Mouse (Mus musculus): ENCODE data around the gene Slc47a1. TPM values are rescaled to one million over a fixed set of nuclear protein-coding genes. Genes with fewer than 3 reads are reported as not detected.
"Not testable (repeated sequence)": the region's sequence is repeated elsewhere in the genome, so short reads cannot be mapped to it uniquely, and the experiment has no call there.

Slc47a1 gene
- polyA plus RNA-seq, 1 experiment = 1.1 TPM

DNA sequence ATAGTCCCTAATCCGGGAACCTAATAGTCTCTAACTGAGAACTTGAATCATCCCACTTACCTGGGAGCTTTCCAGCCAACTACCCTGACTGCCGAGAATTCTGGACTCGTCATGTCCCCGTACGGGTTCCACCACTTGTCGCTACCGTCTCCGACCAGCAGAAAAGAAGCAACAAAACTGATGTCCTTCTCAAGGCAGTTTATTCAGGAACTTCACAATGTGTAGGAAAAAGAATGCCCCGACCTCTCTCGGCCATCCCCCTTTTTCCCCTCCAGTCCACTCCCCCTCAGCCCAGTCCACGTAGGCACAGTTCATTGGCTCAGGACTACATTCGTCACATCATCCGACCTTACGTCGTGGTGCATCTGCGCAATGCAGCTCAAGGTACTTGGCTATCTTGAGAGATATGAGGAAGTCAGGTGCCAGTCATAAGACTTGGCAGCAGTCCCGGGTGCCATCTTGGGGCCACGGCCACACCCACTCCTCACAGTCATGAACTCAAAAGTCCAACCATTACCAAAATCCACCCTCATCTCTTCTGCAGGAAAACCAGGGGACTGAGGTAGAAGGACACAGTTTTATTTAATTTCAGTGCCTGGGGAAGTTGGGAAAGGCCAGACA lies 19.4 kb upstream of the Slc47a1 start:
- H3K4me3 ChIP-seq (ENCODE audit: insufficient read depth, low read depth, low read length); H3K27ac ChIP-seq (replicated peaks; ENCODE audit: low read depth, low read length); H3K4me1 ChIP-seq (ENCODE audit: control insufficient read depth, insufficient read depth, insufficient read length, low read length): not testable (repeated sequence)

GRCm38 (mm10) chr11:61388936-61389335 lies 10.8 kb upstream of the Slc47a1 start:
- Histone ChIP-seq H3K27ac (replicated peaks; ENCODE audit: low read depth, low read length) (no peak overlapping the region), H3K4me1 (ENCODE audit: control insufficient read depth, insufficient read depth, insufficient read length, low read length) (no peaks in the 10 kb centered on the region), H3K4me3 (ENCODE audit: insufficient read depth, low read depth, low read length) (no peak overlapping the region)

DNA sequence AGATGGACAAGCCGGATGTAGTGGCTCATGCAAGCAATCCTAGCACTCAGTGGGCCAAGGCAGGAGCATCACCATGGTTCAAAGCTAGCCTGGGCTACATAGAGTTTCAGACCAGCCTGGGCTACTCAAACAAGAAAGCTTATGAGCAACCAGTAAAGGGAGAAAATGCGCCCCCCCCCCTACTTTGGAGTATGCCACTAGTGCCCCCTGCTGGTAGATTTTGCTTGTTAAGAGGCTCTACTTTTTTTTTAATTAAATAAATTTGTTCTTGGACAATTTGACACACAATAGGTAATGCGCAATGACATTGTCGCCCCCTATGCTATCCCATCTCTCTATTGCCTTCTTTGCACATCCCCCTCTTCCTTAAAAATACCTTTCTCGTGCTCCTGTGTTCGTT lies 9.9 kb upstream of the Slc47a1 start:
- no peaks in the 10 kb centered on the region for H3K4me1 ChIP-seq (ENCODE audit: control insufficient read depth, insufficient read depth, insufficient read length, low read length)
- no peak overlapping the region for H3K4me3 ChIP-seq (ENCODE audit: insufficient read depth, low read depth, low read length)
- no peak overlapping the region for H3K27ac ChIP-seq (replicated peaks; ENCODE audit: low read depth, low read length)

GRCm38 (mm10) chr11:61387233-61387632 lies 9.1 kb upstream of the Slc47a1 start:
- no peaks in the 10 kb centered on the region for H3K4me1 ChIP-seq (ENCODE audit: control insufficient read depth, insufficient read depth, insufficient read length, low read length)
- H3K27ac ChIP-seq (replicated peaks; ENCODE audit: low read depth, low read length) = no peak overlapping the region
- H3K4me3 ChIP-seq (ENCODE audit: insufficient read depth, low read depth, low read length) = no peak overlapping the region

- Histone ChIP-seq H3K4me1 (ENCODE audit: control insufficient read depth, insufficient read depth, insufficient read length, low read length) (no peaks in the 10 kb centered on the region), H3K27ac (replicated peaks; ENCODE audit: low read depth, low read length) (no peak overlapping the region), H3K4me3 (ENCODE audit: insufficient read depth, low read depth, low read length) (no peak overlapping the region)
Measured at GRCm38 (mm10) chr11:61385725-61386124, 7.6 kb upstream of the Slc47a1 start.

DNA sequence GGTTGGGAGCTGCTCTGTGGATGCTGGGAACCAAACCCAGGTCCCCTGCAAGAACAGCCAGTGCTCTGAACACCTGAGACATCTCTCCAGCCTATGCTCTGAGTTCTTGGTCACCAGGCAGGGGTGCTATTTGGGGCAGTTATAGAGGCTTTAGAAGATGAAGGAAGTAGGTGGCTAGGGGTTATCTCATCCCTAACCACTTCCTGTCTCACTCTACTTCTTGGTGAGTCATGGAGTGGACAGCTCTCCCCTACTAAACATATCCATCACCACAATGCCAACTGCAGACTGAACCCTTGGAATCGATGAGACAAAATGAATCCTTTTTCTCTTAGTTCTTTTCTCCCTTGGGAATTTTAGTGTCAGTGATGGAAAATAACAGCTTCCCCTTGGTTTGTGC lies 3.1 kb upstream of the Slc47a1 start:
- Histone ChIP-seq H3K4me1 (ENCODE audit: control insufficient read depth, insufficient read depth, insufficient read length, low read length) (no peaks in the 10 kb centered on the region), H3K27ac (replicated peaks; ENCODE audit: low read depth, low read length) (no peak overlapping the region)

DNA sequence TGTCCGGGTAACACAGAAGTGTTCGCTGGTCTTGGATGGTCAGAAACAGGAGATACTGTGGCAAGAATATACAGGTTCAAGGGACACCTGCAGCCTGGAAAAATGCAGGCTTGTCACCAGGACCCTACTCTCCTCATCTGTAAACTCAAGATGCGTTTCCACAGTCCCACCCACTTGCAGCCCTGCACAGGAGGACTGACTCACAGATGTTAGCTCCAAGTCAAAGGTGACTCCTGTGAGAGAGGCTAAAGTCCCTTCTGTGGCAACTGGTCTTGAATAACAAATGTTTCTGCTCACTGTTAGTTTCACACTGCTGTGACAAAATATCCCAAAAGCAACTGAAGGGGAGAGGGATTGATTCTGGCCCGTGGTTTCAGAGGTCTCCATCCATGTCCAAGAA lies 506 bp upstream of the Slc47a1 start:
- no peak overlapping the region for H3K4me3 ChIP-seq (ENCODE audit: insufficient read depth, low read depth, low read length)
- H3K4me1 ChIP-seq (ENCODE audit: control insufficient read depth, insufficient read depth, insufficient read length, low read length) = no peaks in the 10 kb centered on the region
- no peak overlapping the region for H3K27ac ChIP-seq (replicated peaks; ENCODE audit: low read depth, low read length)

More for the DNA sequence above, 3.1 kb upstream of the Slc47a1 start:
- H3K4me3 ChIP-seq (ENCODE audit: insufficient read depth, low read depth, low read length) = no peak overlapping the region

GRCm38 (mm10) chr11:61368668-61369067 lies 9.5 kb downstream of the Slc47a1 start:
- no peak overlapping the region for H3K27ac ChIP-seq (replicated peaks; ENCODE audit: low read depth, low read length)
- H3K4me1 ChIP-seq (ENCODE audit: control insufficient read depth, insufficient read depth, insufficient read length, low read length) = no peaks in the 10 kb centered on the region; the same call in 1 of the 2 replicates
- H3K4me3 ChIP-seq (ENCODE audit: insufficient read depth, low read depth, low read length) = no peak overlapping the region

DNA sequence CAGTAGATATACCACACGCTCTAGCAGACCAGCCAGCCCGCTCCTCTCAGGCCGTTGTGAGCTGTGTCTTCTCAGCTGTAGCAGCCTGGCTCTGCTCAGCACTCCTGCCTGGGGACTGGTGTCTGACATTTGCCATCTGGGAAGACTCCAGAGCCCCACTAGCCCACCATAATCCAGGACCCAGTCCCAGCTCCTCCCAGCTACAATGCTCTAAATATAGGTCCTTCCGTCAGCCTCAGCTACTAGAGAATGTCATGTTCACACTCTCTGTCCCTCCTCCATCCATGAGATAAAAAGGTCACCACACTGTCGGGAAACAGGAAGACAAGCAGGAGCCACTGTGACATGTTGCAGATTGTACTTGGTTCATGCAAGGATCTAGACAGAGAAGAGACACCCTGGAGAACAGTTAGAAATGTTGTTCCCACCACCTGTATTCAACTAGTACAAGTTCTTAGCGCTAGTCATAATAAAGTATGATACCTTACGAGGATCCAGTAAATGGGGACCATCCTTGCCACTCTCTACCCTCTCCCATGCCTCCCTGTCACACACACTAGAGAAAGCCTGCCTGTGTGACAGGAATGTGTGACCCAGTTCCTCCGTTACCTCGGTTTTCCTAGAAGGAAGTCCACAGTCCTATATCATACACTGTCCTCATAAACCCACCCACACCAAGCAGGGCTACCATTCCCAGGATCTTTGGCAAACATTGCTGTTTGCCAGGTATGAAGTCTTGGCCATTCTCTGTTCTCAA lies 11.4 kb downstream of the Slc47a1 start:
- Histone ChIP-seq H3K4me3 (ENCODE audit: insufficient read depth, low read depth, low read length) (no peak overlapping the region), H3K4me1 (ENCODE audit: control insufficient read depth, insufficient read depth, insufficient read length, low read length) (no peaks in the 10 kb centered on the region; the same call in 1 of the 2 replicates), H3K27ac (replicated peaks; ENCODE audit: low read depth, low read length) (no peak overlapping the region)

DNA sequence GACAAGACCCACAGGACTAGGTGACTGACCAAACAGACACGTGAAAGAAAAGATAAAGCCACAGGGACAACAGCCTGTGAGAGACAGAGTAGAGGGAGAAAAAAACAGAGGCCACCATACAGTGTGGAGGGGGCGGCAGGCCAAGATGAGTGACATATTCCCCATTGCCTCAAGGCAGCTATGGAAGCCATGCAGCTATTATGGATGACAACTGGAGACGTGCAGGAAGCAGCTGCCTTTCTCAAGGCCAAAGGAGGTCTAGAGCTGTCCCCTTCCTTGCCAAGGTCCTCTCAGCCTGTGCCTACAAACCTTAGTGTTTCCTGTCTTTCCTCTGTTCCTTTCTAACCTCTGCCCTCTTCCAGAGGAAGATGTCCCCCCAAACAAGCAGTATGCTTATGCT lies 12.2 kb downstream of the Slc47a1 start:
- Histone ChIP-seq H3K4me3 (ENCODE audit: insufficient read depth, low read depth, low read length) (no peak overlapping the region), H3K27ac (replicated peaks; ENCODE audit: low read depth, low read length) (no peak overlapping the region), H3K4me1 (ENCODE audit: control insufficient read depth, insufficient read depth, insufficient read length, low read length) (no peaks in the 10 kb centered on the region; the same call in 1 of the 2 replicates)

DNA sequence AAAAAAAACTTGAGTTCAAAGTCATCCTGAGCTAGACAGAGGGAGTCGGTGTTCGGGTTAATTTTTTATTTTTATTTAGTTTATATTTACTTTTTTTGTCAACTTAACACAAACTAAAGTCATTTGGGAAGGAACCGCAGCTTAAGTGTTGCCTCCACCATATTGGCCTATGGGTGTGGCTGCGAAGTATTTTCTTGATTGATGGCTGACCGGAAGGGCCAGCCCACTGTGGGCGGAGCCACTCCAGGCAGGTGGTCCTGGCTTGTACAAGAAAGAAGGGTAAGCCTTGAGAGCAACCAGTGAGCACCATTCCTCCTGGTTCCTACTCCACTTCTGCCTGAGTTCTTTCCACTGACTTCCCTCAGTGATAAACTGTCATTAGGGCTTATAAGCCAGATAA lies 14.0 kb downstream of the Slc47a1 start:
- H3K4me1 ChIP-seq (ENCODE audit: control insufficient read depth, insufficient read depth, insufficient read length, low read length) = no peaks in the 10 kb centered on the region; the same call in 1 of the 2 replicates
- H3K4me3 ChIP-seq (ENCODE audit: insufficient read depth, low read depth, low read length) = no peak overlapping the region
- no peak overlapping the region for H3K27ac ChIP-seq (replicated peaks; ENCODE audit: low read depth, low read length)

DNA sequence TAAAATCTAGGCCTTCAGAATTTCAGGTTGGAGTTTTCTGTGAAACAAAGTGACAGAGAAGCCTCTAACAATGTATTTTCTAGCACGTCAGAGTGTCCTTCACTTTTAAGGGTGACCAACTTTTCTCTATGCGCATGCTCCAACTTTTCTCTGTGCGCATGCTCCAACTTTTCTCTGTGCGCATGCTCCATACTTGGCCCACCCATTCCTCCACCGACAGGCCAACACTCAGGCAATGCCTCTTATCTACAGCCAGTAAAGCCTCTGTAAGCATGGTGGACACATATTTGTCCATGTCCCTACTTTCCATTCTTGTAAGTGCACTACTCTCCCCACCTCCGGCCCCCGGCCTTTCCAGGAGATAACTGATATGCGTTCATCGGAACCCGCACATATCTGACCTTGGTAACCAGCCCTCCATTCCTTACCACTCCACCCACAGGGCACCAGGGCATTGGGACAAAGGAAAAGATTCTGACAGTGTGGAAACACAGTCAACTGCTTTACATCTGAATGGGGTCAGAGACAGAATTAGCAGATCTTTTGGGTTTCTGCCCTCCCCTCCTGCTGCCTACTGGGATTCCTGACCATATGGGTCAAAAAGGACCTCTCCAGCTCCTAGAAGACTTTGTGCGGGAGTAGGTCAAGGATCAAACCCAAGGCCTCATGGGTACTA lies 16.5 kb downstream of the Slc47a1 start:
- Histone ChIP-seq H3K4me1 (ENCODE audit: control insufficient read depth, insufficient read depth, insufficient read length, low read length) (no peaks in the 10 kb centered on the region), H3K27ac (replicated peaks; ENCODE audit: low read depth, low read length) (no peak overlapping the region), H3K4me3 (ENCODE audit: insufficient read depth, low read depth, low read length) (no peak overlapping the region)

GRCm38 (mm10) chr11:61356600-61356999 lies 21.5 kb downstream of the Slc47a1 start:
- no peaks in the 10 kb centered on the region for H3K4me1 ChIP-seq (ENCODE audit: control insufficient read depth, insufficient read depth, insufficient read length, low read length)
- no peak overlapping the region for H3K27ac ChIP-seq (replicated peaks; ENCODE audit: low read depth, low read length)
- no peak overlapping the region for H3K4me3 ChIP-seq (ENCODE audit: insufficient read depth, low read depth, low read length)

DNA sequence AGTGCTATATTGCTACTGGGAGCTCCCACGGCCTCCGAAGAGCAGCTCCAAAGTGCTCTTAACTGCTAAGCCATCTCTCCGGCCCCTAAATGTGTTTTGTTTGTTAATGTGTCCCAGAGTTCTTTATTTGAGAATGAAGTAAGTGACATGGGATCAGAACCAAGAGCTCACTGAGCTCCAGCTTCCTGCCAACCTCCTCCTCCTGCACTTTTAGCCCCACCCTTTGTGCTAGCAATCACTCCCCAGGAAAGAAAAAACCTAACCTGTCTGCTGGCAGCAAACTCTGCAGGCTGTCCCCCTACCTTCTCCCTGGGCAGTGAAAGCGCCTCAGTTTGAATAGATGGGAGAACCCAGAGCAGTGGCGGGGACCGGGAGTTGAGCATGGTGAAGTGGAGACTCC lies 22.0 kb downstream of the Slc47a1 start:
- no peaks in the 10 kb centered on the region for H3K4me1 ChIP-seq (ENCODE audit: control insufficient read depth, insufficient read depth, insufficient read length, low read length)
- H3K27ac ChIP-seq (replicated peaks; ENCODE audit: low read depth, low read length) = no peak overlapping the region
- no peak overlapping the region for H3K4me3 ChIP-seq (ENCODE audit: insufficient read depth, low read depth, low read length)

GRCm38 (mm10) chr11:61355351-61355750 lies 22.8 kb downstream of the Slc47a1 start:
- no peaks in the 10 kb centered on the region for H3K4me1 ChIP-seq (ENCODE audit: control insufficient read depth, insufficient read depth, insufficient read length, low read length)
- H3K4me3 ChIP-seq (ENCODE audit: insufficient read depth, low read depth, low read length) = no peak overlapping the region
- no peak overlapping the region for H3K27ac ChIP-seq (replicated peaks; ENCODE audit: low read depth, low read length)
